Mouse (Mus musculus) megakaryocyte progenitor cell, adult 5-6 weeks (primary cell): Measurements from ENCODE around the gene Ms4a4b. TPM values are rescaled to one million over a fixed set of nuclear protein-coding genes. Genes with fewer than 3 reads are reported as not detected.
A peak's percentile ranks its signal among the peaks of the same experiment; 100 is the strongest.

Source experiments
- ATAC-seq: replicated peaks from 2 replicates; pipeline ENCODE4 v1.8.0; 2016; ENCODE audit warnings: mild to moderate bottlenecking, moderate TSS enrichment, inconsistent platforms; ENCODE audit not compliant: poor library complexity
- total RNA-seq, 2 experiments: library from RNA; stranded (forward) in 1 of 2; stranded (reverse) in 1 of 2; fragments of 157-497, 149-512 nt in 1 of 2; fragments of 200-1000 nt in 1 of 2; gene quantifications; 2 replicates each; pipeline versions ENCODE4 v1.2.3 to v1.2.4; 2015 to 2017

Gene Ms4a4b
- total RNA-seq, 2 experiments from 2014 or later: 1.00 to 4.8 TPM

DNA sequence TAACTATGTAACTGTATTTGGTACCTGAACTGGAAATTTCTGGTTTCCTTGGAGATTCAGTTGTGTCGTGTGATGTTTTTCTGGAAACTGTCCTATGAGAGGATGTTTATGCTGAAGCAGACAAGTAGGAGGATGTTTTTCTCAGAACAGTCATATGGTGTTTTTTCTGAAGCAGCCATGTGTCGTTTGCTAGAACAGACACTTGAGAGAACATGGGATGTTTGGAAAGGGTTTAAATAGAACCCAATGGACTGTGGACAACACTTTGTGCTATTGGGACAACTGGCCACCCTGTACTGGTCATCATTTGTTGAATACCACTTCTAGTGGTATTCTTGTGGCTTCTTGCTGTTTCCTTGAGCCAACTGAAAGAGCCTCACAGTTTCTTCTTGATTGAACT lies 42.4 kb downstream of the Ms4a4b start, which contains the start of gene Gm8369:
Gene Gm8369 (plus strand): TSS at position 193 of the 400 bp plus-strand sequence.
- ATAC-seq: no peak

- no peak for ATAC-seq
Measured at GRCm38 (mm10) chr19:11486599-11486998, 43.2 kb downstream of the Ms4a4b start.

GRCm38 (mm10) chr19:11491406-11492189 lies 48.2 kb downstream of the Ms4a4b start:
- no peak for ATAC-seq

- no peak for ATAC-seq
Measured at GRCm38 (mm10) chr19:11492671-11493070, 49.3 kb downstream of the Ms4a4b start.

- peak; percentile 39; the same call in 1 of the 2 replicates for ATAC-seq
Measured at GRCm38 (mm10) chr19:11494519-11494918, 51.2 kb downstream of the Ms4a4b start.

GRCm38 (mm10) chr19:11496361-11496760 lies 53.0 kb downstream of the Ms4a4b start:
- ATAC-seq: no peak

DNA sequence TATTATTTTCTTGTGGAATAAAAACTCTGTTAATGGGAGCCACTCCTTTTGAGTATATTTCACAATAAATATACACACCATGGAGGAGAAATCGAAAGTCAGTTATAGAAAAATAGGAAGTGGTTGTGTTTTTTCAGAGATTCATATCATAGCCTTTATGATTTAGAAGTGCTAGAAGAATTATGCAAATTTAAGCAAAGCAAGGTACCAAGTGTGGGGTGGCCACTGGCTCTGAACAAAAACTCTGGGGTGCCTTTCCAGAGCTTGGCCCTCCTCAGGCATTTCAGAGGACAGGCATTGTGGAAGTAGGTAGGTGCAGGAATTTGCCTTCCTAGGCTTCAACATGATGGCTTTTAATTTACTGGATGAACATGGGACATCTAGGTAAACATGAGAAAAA lies 53.9 kb downstream of the Ms4a4b start:
- peak; percentile 42 for ATAC-seq

- no peak for ATAC-seq
Measured at GRCm38 (mm10) chr19:11500796-11501195, 57.4 kb downstream of the Ms4a4b start.

- no peak for ATAC-seq
Measured at GRCm38 (mm10) chr19:11501326-11501725, 58.0 kb downstream of the Ms4a4b start.

GRCm38 (mm10) chr19:11504857-11505256 lies 61.5 kb downstream of the Ms4a4b start:
- ATAC-seq: no peak

- peak; percentile 88 for ATAC-seq
Measured at GRCm38 (mm10) chr19:11513458-11513857, 70.1 kb downstream of the Ms4a4b start.

- no peak for ATAC-seq
Measured at GRCm38 (mm10) chr19:11516246-11516645, 72.9 kb downstream of the Ms4a4b start, which contains the start of gene Ms4a6b. Ms4a6b (plus strand) TSS chr19:11516512.

Other genes with a start within 250 kb of the Ms4a4b start
- gene Ms4a13, start 246.8 kb upstream of the Ms4a4b start, total RNA-seq (2015): not detected in 2 replicates
- gene Ms4a13, start 246.8 kb upstream of the Ms4a4b start, total RNA-seq (2017): not detected in 2 replicates
- gene Ms4a12, start 211.1 kb upstream of the Ms4a4b start, total RNA-seq (2015): not detected in 2 replicates
- gene Ms4a12, start 211.1 kb upstream of the Ms4a4b start, total RNA-seq (2017): not detected in 2 replicates
- gene Ms4a1, start 177.3 kb upstream of the Ms4a4b start, total RNA-seq (2015): not detected in 2 replicates
- not detected in 2 replicates for gene Ms4a1, start 177.3 kb upstream of the Ms4a4b start, total RNA-seq (2017)
- gene Ms4a5, start 159.7 kb upstream of the Ms4a4b start, total RNA-seq (2015): not detected in 2 replicates
- not detected in 2 replicates for gene Ms4a5, start 159.7 kb upstream of the Ms4a4b start, total RNA-seq (2017)
- not detected in 2 replicates for gene Ms4a14, start 129.1 kb upstream of the Ms4a4b start, total RNA-seq (2015)
- not detected in 2 replicates for gene Ms4a14, start 129.1 kb upstream of the Ms4a4b start, total RNA-seq (2017)
- not detected in 2 replicates for gene Ms4a7, start 107.4 kb upstream of the Ms4a4b start, total RNA-seq (2015)
- 0.64 TPM in 1 of 2 replicates, not detected in the other for gene Ms4a7, start 107.4 kb upstream of the Ms4a4b start, total RNA-seq (2017)
- 0.49 TPM in 1 of 2 replicates, not detected in the other for gene Ms4a4a, start 68.0 kb upstream of the Ms4a4b start, total RNA-seq (2015)
- not detected in 2 replicates for gene Ms4a4a, start 68.0 kb upstream of the Ms4a4b start, total RNA-seq (2017)
- gene Ms4a4c, start 38.8 kb upstream of the Ms4a4b start, total RNA-seq (2015): 17.5 and 21.6 TPM in 2 replicates
- gene Ms4a4c, start 38.8 kb upstream of the Ms4a4b start, total RNA-seq (2017): 15.8 and 18.6 TPM in 2 replicates
- 181 and 238 TPM in 2 replicates for gene Ms4a6c, start 25.8 kb downstream of the Ms4a4b start, total RNA-seq (2015)
- 142 and 174 TPM in 2 replicates for gene Ms4a6c, start 25.8 kb downstream of the Ms4a4b start, total RNA-seq (2017)
- gene Gm8369, start 42.4 kb downstream of the Ms4a4b start, total RNA-seq (2015): 0.67 and 2.5 TPM in 2 replicates
- gene Gm8369, start 42.4 kb downstream of the Ms4a4b start, total RNA-seq (2017): 1.2 and 1.3 TPM in 2 replicates
- 44.8 and 47.0 TPM in 2 replicates for gene Ms4a6b, start 73.0 kb downstream of the Ms4a4b start, total RNA-seq (2015)
- gene Ms4a6b, start 73.0 kb downstream of the Ms4a4b start, total RNA-seq (2017): 19.8 and 24.4 TPM in 2 replicates
- not detected in 2 replicates for gene Ms4a4d, start 93.2 kb downstream of the Ms4a4b start, total RNA-seq (2015)
- not detected in 2 replicates for gene Ms4a4d, start 93.2 kb downstream of the Ms4a4b start, total RNA-seq (2017)
- 5.1 and 5.9 TPM in 2 replicates for gene Ms4a6d, start 161.3 kb downstream of the Ms4a4b start, total RNA-seq (2015)
- 3.0 and 4.2 TPM in 2 replicates for gene Ms4a6d, start 161.3 kb downstream of the Ms4a4b start, total RNA-seq (2017)
- gene Ms4a2, start 180.2 kb downstream of the Ms4a4b start, total RNA-seq (2015): 18.2 and 21.8 TPM in 2 replicates
- gene Ms4a2, start 180.2 kb downstream of the Ms4a4b start, total RNA-seq (2017): 17.5 and 20.2 TPM in 2 replicates
- gene Ms4a3, start 197.3 kb downstream of the Ms4a4b start, total RNA-seq (2015): 1,524 and 1,660 TPM in 2 replicates
- gene Ms4a3, start 197.3 kb downstream of the Ms4a4b start, total RNA-seq (2017): 866 and 1,151 TPM in 2 replicates
- gene Oosp2, start 217.0 kb downstream of the Ms4a4b start, total RNA-seq (2015): 1.1 and 3.4 TPM in 2 replicates
- gene Oosp2, start 217.0 kb downstream of the Ms4a4b start, total RNA-seq (2017): not detected in 2 replicates
- gene Oosp1, start 247.6 kb downstream of the Ms4a4b start, total RNA-seq (2015): 5.7 and 7.6 TPM in 2 replicates
- 6.9 and 13.5 TPM in 2 replicates for gene Oosp1, start 247.6 kb downstream of the Ms4a4b start, total RNA-seq (2017)